Mouse (Mus musculus) left cerebral cortex, postnatal 25 days (tissue): ENCODE results near the gene Olfr52. TPM values are rescaled to one million over a fixed set of nuclear protein-coding genes. Genes with fewer than 3 reads are reported as not detected.
"Not testable (repeated sequence)": the region's sequence is repeated elsewhere in the genome, so short reads cannot be mapped to it uniquely, and the experiment has no call there.

Experiments
- DNase-seq, 2 experiments: peaks; one replicate each; pipeline ENCODE4 v3.0.0; 2022; ENCODE audit warnings: low spot score in 2 of 2, mixed read lengths in 1 of 2
- intact Hi-C: fragments of 180-260 bp; cut with DNase I; formaldehyde crosslinking; loops from one replicate; pipeline ENCODE4 v1.15.1; 2025
- total RNA-seq, 2 experiments: library from RNA; stranded (reverse); gene quantifications; 2 replicates each; pipeline ENCODE4 v1.2.3; 2021

Gene Olfr52
- total RNA-seq = not detected

GRCm38 (mm10) chr2:86185583-86185982 is at the start of gene Olfr52:
Gene Olfr52 (minus strand): TSS chr2:86185683.
- no peak for DNase-seq
- intact Hi-C loops = no loop called here

- intact Hi-C loops = no loop called here
Measured at GRCm38 (mm10) chr2:86231301-86231700, 45.8 kb upstream of the Olfr52 start, which contains the start of gene Olfr1047. Gene Olfr1047 (minus strand): TSS chr2:86231401.

GRCm38 (mm10) chr2:86219214-86219613 is 33.7 kb upstream of the Olfr52 start, which contains the start of gene Olfr1046:
Gene Olfr1046 (minus strand): TSS chr2:86219314.
- DNase-seq = no peak
- intact Hi-C loops = no loop called here

More at GRCm38 (mm10) chr2:86231301-86231700, 45.8 kb upstream of the Olfr52 start, which contains the start of gene Olfr1047:
- DNase-seq = no peak

- intact Hi-C loops = no loop called here
- DNase-seq = no peak
Measured at GRCm38 (mm10) chr2:86202909-86203308, 17.4 kb upstream of the Olfr52 start, which contains the start of gene Olfr1045. Gene Olfr1045 (minus strand): TSS chr2:86203009.

- DNase-seq = no peak
- intact Hi-C loops = no loop called here
Measured at GRCm38 (mm10) chr2:86195863-86196262, 10.4 kb upstream of the Olfr52 start.

GRCm38 (mm10) chr2:86179950-86180349 is 5.5 kb downstream of the Olfr52 start:
- intact Hi-C loops = no loop called here

GRCm38 (mm10) chr2:86177720-86178119 is 7.8 kb downstream of the Olfr52 start, which contains the start of gene Olfr1044:
Gene Olfr1044 (minus strand): TSS chr2:86177820.
- no peak for DNase-seq

More at GRCm38 (mm10) chr2:86179950-86180349, 5.5 kb downstream of the Olfr52 start:
- DNase-seq = no peak

GRCm38 (mm10) chr2:86175422-86175821 is 10.1 kb downstream of the Olfr52 start:
- DNase-seq, intact Hi-C loops: not testable (repeated sequence)

More at GRCm38 (mm10) chr2:86177720-86178119, 7.8 kb downstream of the Olfr52 start, which contains the start of gene Olfr1044:
- intact Hi-C loops = no loop called here

- DNase-seq = no peak
- intact Hi-C loops = no loop called here
Measured at GRCm38 (mm10) chr2:86167422-86167821, 18.1 kb downstream of the Olfr52 start, which contains the start of gene Olfr1043. Gene Olfr1043 (minus strand): TSS chr2:86167522.

GRCm38 (mm10) chr2:86161738-86162137 is 23.7 kb downstream of the Olfr52 start, which contains the start of gene Olfr1042:
Gene Olfr1042 (minus strand): TSS chr2:86161838.
- no peak for DNase-seq
- intact Hi-C loops = no loop called here

- no peak for DNase-seq
- intact Hi-C loops = no loop called here
Measured at GRCm38 (mm10) chr2:86146632-86147031, 38.9 kb downstream of the Olfr52 start, which contains the start of gene Olfr1040. Gene Olfr1040 (minus strand): TSS chr2:86146732.

GRCm38 (mm10) chr2:86135828-86136227 is 49.7 kb downstream of the Olfr52 start, which contains the start of gene Olfr1039:
Gene Olfr1039 (minus strand): TSS chr2:86135928.
- intact Hi-C loops = no loop called here
- DNase-seq = no peak

Other genes starting within 250 kb of the Olfr52 start
- gene Olfr1028, start 235.2 kb downstream of the Olfr52 start, total RNA-seq = not detected
- gene Olfr1029, start 211.8 kb downstream of the Olfr52 start, total RNA-seq = not detected
- gene Olfr1030, start 206.4 kb downstream of the Olfr52 start, total RNA-seq = not detected
- not detected for gene Olfr1031, start 195.4 kb downstream of the Olfr52 start, total RNA-seq
- gene Olfr1032, start 180.1 kb downstream of the Olfr52 start, total RNA-seq = not detected
- gene Olfr1033, start 165.1 kb downstream of the Olfr52 start, total RNA-seq = not detected
- not detected for gene Olfr1034, start 139.8 kb downstream of the Olfr52 start, total RNA-seq
- gene Olfr1036, start 111.7 kb downstream of the Olfr52 start, total RNA-seq = not detected
- not detected for gene Olfr1037, start 98.3 kb downstream of the Olfr52 start, total RNA-seq
- not detected for gene Olfr1039, start 49.8 kb downstream of the Olfr52 start, total RNA-seq
- gene Olfr1040, start 39.0 kb downstream of the Olfr52 start, total RNA-seq = not detected
- not detected for gene Olfr1042, start 23.8 kb downstream of the Olfr52 start, total RNA-seq
- not detected for gene Olfr1043, start 18.2 kb downstream of the Olfr52 start, total RNA-seq
- not detected for gene Olfr1044, start 7.9 kb downstream of the Olfr52 start, total RNA-seq
- not detected for gene Olfr1045, start 17.3 kb upstream of the Olfr52 start, total RNA-seq
- not detected for gene Olfr1046, start 33.6 kb upstream of the Olfr52 start, total RNA-seq
- not detected for gene Olfr1047, start 45.7 kb upstream of the Olfr52 start, total RNA-seq
- gene Olfr1048, start 54.6 kb upstream of the Olfr52 start, total RNA-seq = not detected
- gene Olfr1049, start 72.6 kb upstream of the Olfr52 start, total RNA-seq = not detected
- gene Olfr1051, start 93.4 kb upstream of the Olfr52 start, total RNA-seq = not detected
- gene Olfr1052, start 106.8 kb upstream of the Olfr52 start, total RNA-seq = not detected
- gene Olfr1053, start 129.6 kb upstream of the Olfr52 start, total RNA-seq = not detected
- gene Olfr1054, start 149.8 kb upstream of the Olfr52 start, total RNA-seq = not detected
- not detected for gene Olfr1055, start 164.6 kb upstream of the Olfr52 start, total RNA-seq
- gene Olfr1056, start 176.8 kb upstream of the Olfr52 start, total RNA-seq = not detected
- not detected for gene Olfr1057, start 192.7 kb upstream of the Olfr52 start, total RNA-seq
- gene Olfr1058, start 202.9 kb upstream of the Olfr52 start, total RNA-seq = not detected
- not detected for gene Olfr1061, start 228.4 kb upstream of the Olfr52 start, total RNA-seq
- gene Olfr1062, start 241.1 kb upstream of the Olfr52 start, total RNA-seq = not detected